Mouse (Mus musculus) heart, postnatal 36 days (tissue): ENCODE measurements around the gene Grap2. TPM values are rescaled to one million over a fixed set of nuclear protein-coding genes. Genes with fewer than 3 reads are reported as not detected.

Experiments
- DNase-seq, 2 experiments: peaks; one replicate each; pipeline ENCODE4 v3.0.0; 2021 to 2022
- intact Hi-C: fragments of 180-260 bp; cut with DNase I; formaldehyde crosslinking; loops from one replicate; pipeline ENCODE4 v1.15.1; 2025
- microRNA-seq, 2 experiments: library from miRNA; unstranded; fragments of <30 nt; microRNA quantifications; one replicate each; pipeline ENCODE4 v1.2.0; 2021; ENCODE audit warnings: borderline number of aligned reads in 2 of 2
- total RNA-seq, 2 experiments: library from RNA; stranded (reverse); gene quantifications; 2 replicates each; pipeline ENCODE4 v1.2.3; 2021

Grap2 gene
- total RNA-seq, 2 experiments from 2014 or later, result 0.46 to 1.3 TPM

- intact Hi-C loops, result no loop called here
- peak in 1 of 2 experiments; percentile 18 for DNase-seq
These were observed 107.3 kb downstream of the Grap2 start for GRCm38 (mm10) chr15:80679515-80680215.

- DNase-seq, result no peak
- intact Hi-C loops, result no loop called here
These were observed 108.1 kb downstream of the Grap2 start for GRCm38 (mm10) chr15:80680347-80681030.

DNA sequence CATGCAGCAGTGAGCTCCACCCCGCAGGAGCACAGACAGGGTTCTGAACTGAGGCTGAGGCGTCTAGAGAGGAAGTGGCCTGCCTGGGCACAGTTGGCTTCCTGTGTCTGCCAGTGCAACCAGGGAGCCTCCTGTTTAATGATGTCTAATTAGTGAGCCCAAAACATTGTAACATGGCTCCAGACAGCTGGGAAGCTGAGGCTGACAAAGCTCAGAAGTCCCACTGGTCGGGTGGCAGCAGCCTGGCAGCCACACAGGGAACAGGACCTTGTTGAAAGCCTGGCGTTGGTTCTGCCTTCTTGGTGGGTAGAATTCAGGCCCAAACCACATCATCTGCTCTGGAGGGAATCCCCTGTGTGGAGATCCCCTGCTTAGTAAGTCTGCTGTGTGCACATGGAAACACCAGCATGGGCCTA is 109.1 kb downstream of the Grap2 start:
- intact Hi-C loops, result no loop called here
- DNase-seq, result no peak

GRCm38 (mm10) chr15:80682343-80682742 is 109.9 kb downstream of the Grap2 start:
- intact Hi-C loops, result no loop called here

DNA sequence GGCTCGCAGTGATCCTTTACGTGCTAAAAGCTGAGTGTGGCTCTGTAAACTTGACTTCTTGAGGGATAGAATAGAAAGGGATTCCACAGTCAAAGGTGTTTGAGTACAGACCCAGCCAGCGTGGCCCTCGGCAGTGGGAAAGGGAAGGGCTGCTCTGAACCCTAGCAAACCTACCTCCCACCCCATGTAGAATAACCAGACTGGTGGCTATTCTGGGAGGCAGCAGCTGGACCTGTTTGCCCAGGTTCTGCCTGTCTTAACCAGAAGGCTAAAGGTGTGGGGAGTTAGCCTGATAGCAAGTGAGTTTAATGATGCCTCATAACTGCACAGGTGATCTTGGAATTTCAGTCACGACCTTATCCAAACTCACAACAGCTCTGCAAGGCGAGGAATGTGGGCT is 110.8 kb downstream of the Grap2 start:
- no peak for DNase-seq
- intact Hi-C loops, result no loop called here

More at GRCm38 (mm10) chr15:80682343-80682742, 109.9 kb downstream of the Grap2 start:
- no peak for DNase-seq

DNA sequence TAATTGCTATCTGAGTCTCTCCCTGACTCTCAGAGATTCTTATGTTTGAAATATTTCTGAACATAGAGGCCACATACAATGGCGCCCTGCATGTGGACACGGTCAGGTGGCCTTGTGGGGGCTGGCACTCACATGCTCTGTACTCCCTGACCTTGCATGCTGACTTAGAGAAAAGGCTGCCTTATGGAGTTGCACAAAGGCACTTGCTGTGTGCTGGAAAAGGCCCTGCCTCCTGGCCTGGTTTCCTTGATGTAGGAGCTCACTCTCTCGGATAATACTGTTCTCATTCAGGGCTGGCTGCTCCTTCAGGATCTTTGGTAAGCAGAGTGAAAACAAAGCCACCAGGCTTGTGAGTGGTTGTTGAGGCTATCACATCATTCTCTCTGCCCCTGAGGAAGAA is 111.6 kb downstream of the Grap2 start:
- no peak for DNase-seq
- intact Hi-C loops, result no loop called here

GRCm38 (mm10) chr15:80684786-80685602 is 112.6 kb downstream of the Grap2 start:
- intact Hi-C loops, result no loop called here
- DNase-seq, result no peak

DNA sequence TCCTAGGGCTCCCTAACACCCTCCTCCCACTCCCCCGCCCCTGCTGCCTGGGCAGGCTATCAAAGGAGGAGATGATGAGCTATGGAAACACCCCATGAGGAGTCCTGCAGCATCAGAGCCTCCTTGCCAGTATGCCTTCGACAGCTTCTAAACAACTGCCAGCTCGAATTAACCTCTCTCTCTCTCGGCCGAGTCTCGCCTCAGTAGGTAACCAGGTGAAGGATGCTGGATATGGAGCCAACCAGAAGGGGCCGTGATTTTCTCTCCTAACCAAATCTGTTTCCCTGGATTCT is 113.2 kb downstream of the Grap2 start:
- no peak for DNase-seq
- intact Hi-C loops, result no loop called here

GRCm38 (mm10) chr15:80688536-80688935 is 116.1 kb downstream of the Grap2 start:
- DNase-seq, result no peak

GRCm38 (mm10) chr15:80693492-80693891 is 121.1 kb downstream of the Grap2 start:
- intact Hi-C loops, result no loop called here
- no peak for DNase-seq

More at GRCm38 (mm10) chr15:80688536-80688935, 116.1 kb downstream of the Grap2 start:
- intact Hi-C loops, result no loop called here

DNA sequence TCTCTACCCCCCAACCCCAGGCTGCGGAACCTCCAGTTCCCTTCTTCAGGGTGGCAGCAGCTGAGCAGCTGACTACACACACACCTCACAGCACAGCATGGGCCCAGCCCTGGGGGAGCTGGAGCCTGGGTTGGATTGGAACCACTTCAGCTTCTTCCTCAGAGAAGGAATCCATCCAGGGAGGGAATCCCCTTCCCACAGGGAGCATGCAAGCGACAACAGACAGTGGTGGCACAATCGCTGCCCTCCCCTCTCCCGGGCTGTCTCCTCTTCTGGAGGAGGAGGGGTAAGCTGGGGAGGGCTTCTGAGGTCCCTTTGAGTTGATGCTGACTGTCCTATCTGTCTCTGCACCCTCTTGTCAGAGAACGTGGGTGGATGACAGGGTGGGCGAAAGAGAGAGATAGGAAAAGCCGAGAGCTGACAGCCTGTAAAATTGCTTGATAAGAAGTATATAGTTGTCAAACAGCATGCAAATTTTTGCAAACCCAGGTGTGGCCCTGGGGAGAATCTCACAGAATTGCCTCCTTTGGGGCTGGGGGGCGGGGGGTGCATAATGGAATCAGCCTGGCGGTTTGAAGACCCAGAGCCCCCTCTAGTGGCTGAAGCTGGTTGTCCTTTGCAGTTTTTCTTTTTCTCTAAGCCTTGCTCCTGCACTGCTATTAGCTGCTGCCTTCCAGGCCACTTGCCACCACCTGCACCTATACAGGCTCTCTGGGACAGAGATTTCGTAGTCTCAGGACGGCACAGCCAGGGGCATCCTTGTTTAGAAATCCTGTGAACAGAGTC is 121.9 kb downstream of the Grap2 start:
- DNase-seq, result peak; percentile 60 to 71
- intact Hi-C loops, result loop anchor here (2.0 kb wide), 4 partner anchors 60 to 428 kb away; no protein-coding TSS in a partner anchor

- intact Hi-C loops, result no loop called here
- DNase-seq, result no peak
These were observed 125.2 kb downstream of the Grap2 start for GRCm38 (mm10) chr15:80697564-80697963.

- intact Hi-C loops, result loop anchor here (5.0 kb wide), 2 partner anchors 484 to 604 kb away; no protein-coding TSS in a partner anchor
These were observed 129.3 kb downstream of the Grap2 start for GRCm38 (mm10) chr15:80701481-80702257.

More at GRCm38 (mm10) chr15:80701481-80702257, 129.3 kb downstream of the Grap2 start:
- no peak for DNase-seq

Small RNA genes lying within 50 kb of the gene (microRNA-seq; reads per million reads assigned to microRNA genes)
- gene Mir6957, result 0 reads per million in 2 experiments

Other genes starting within 250 kb of the Grap2 start
- gene Enthd1, start 7.4 kb upstream of the Grap2 start, total RNA-seq, result not detected
- under 1 TPM in 1 of 2 experiments, not detected in 1; 0.17 TPM for gene Fam83f, start 99.3 kb downstream of the Grap2 start, total RNA-seq
- gene Tnrc6b, start 138.7 kb downstream of the Grap2 start, total RNA-seq, result 10 to 100 TPM; 42.3 to 53.3 TPM